Mouse (Mus musculus) large intestine, adult 2 months (tissue): Measurements from ENCODE around the gene Rprml. TPM values are rescaled to one million over a fixed set of nuclear protein-coding genes. Genes with fewer than 3 reads are reported as not detected.

Experiments used
- polyA plus RNA-seq: library from polyadenylated mRNA; depleted of rRNA; stranded (reverse); fragments of >200 nt; gene quantifications from 2 replicates; pipeline ENCODE4 v1.2.3, GENCODE M21; 2012; rRNA removed

The Rprml gene
- polyA plus RNA-seq, 1 experiment: 1.5 TPM

Other genes starting within 250 kb of the Rprml start
- gene Plekhm1, start 236.9 kb upstream of the Rprml start, polyA plus RNA-seq: 17.4 and 18.2 TPM in 2 replicates
- not detected in 2 replicates for gene Lrrc37a, start 145.0 kb upstream of the Rprml start, polyA plus RNA-seq
- gene Gm884, start 28.4 kb upstream of the Rprml start, polyA plus RNA-seq: not detected in 2 replicates
- gene Lyzl6, start 10.7 kb upstream of the Rprml start, polyA plus RNA-seq: not detected in 2 replicates
- 65.0 and 102 TPM in 2 replicates for gene Gosr2, start 48.3 kb downstream of the Rprml start, polyA plus RNA-seq
- 0.11 and 0.21 TPM in 2 replicates for gene Wnt9b, start 100.3 kb downstream of the Rprml start, polyA plus RNA-seq
- 5.6 and 7.0 TPM in 2 replicates for gene Wnt3, start 124.6 kb downstream of the Rprml start, polyA plus RNA-seq